Mouse (Mus musculus) left cerebral cortex, adult 2 months (tissue): Measurements from ENCODE around the gene Rab31. TPM values are rescaled to one million over a fixed set of nuclear protein-coding genes. Genes with fewer than 3 reads are reported as not detected.
A peak's percentile ranks its signal among the peaks of the same experiment; 100 is the strongest.

Experiments
- DNase-seq, 2 experiments: peaks; one replicate each; pipeline ENCODE4 v3.0.0; 2021 to 2022; ENCODE audit warnings: low spot score in 2 of 2, mixed read lengths in 1 of 2; ENCODE audit errors: extremely low spot score in 1 of 2
- H3K27ac ChIP-seq: fragments of 200-600 bp; 2 replicates; pipeline ENCODE4 v1.8.1; 2022
- H3K4me3 ChIP-seq: fragments of 200-600 bp; 2 replicates; pipeline ENCODE4 v1.8.1; 2022
- CTCF ChIP-seq: fragments of 200-600 bp; IDR thresholded peaks from 2 replicates; pipeline ENCODE4 v1.8.1; 2022; ENCODE audit warnings: antibody characterized with exemption, mild to moderate bottlenecking, moderate library complexity
- intact Hi-C: fragments of 180-260 bp; cut with DNase I; formaldehyde crosslinking; loops from one replicate; pipeline ENCODE4 v1.15.1; 2025
- total RNA-seq, 2 experiments: library from RNA; stranded (reverse); gene quantifications; 2 replicates each; pipeline ENCODE4 v1.2.3; 2021

Rab31 gene
- total RNA-seq, 2 experiments from 2014 or later, result 53.6 to 54.7 TPM

DNA sequence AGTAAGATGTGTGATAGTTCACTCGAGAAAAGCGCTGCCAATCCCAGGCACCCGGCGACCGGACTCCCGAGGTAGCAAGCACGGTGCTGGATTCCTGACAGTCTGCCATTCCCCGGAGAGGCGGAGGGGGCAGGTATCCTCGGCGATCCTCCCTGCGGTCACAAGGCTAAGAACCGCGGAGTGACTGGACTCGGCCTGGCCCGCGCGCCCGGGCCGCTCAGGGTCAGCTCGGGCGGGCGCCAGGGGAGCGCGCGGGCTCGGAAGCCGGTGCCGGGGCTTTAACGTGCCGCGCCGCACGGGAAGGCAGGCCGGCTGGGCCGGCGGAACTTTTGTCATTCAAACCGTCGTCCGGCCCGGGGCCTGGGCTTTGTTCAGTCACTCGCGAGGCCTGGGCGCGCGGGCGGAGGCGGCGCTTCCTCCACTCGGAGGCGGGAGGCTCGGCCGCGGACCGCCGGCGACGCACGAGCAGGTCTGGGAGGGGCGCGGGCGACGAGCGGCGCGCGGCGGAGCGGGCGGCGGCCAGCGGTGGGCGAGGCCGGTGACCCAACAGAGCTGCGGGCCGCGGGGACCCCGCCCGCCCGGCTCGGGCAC lies 10.1 kb upstream of the Rab31 start, which contains the start of gene Ppp4r1:
Gene Ppp4r1 (plus strand): TSS at position 23 of the 591 bp plus-strand sequence.
- intact Hi-C loops, result loop anchor here (2.0 kb wide), 1 partner anchor 168 kb away; no protein-coding TSS in a partner anchor
- Histone ChIP-seq H3K4me3 (peak within 1 kb of the TSS; percentile 87), H3K27ac (peak within 1 kb of the TSS; percentile 92)
- TF ChIP-seq CTCF, result peak; percentile 39
- peak; percentile 79 to 80 for DNase-seq

GRCm38 (mm10) chr17:65780970-65781369 lies 8.4 kb upstream of the Rab31 start:
- no peak for DNase-seq
- intact Hi-C loops, result no loop called here
- no peak overlapping the region for H3K4me3 ChIP-seq
- no peak overlapping the region for H3K27ac ChIP-seq
- no peak for TF ChIP-seq CTCF

DNA sequence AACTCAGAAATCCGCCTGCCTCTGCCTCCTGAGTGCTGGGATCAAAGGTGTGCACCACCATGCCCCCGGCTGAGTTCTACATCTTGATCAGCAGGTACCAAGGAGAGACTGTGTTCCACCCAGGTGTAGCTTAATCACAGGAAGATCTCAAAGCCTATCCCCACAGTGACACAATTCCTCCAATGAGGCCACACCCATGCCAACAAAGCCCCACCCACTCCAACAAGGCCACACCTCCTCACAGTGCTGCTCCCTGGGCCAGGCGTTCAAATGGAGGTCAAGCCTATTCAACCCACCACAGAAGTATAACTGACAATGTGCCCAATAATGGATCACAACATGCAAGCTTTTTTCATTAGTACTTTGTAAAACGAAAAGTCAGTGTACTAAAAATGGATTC lies 4.9 kb upstream of the Rab31 start:
- no peak for DNase-seq
- TF ChIP-seq CTCF, result no peak
- Histone ChIP-seq H3K4me3 (no peak overlapping the region), H3K27ac (no peak overlapping the region)
- intact Hi-C loops, result no loop called here

DNA sequence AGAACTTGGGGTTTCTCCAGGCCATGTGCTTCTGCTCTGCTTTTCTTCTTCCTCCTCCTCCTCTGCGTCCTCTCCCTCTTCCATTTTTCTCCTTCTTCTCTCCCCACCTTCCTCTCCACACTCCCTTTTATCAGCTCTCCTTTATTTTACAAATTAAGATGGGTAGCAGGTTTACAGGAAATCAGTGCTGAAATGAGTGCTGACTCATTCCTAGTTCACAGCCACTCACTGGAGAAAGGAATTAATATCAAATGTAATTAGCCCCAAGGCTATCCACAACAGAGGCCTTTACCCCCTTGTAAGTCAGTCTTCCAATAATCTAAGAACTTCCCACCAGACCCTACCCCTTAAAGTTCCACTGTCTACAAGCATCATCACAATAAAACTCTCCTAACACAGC lies 3.7 kb upstream of the Rab31 start:
- intact Hi-C loops, result no loop called here
- TF ChIP-seq CTCF, result no peak
- DNase-seq, result no peak
- H3K4me3 ChIP-seq, result no peak overlapping the region
- H3K27ac ChIP-seq, result no peak overlapping the region

DNA sequence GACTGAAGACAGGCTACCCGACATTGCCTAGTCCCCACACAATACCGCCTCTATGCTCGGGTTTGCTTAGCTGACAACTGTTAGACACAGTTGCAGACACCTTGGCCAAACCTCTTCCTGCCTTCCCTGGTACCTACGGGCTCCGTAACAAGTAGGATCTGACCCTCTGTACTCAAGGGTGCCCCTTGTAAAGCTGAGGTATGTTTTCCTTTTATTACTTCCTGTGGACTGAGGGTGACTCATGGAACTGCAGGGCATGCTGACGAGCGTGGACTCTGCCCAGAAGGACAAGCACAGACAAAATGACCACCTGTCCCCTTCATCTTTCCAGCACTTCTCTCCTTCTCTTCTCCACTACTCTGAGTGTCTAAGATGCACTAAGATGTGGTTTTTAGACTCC lies 1.9 kb upstream of the Rab31 start:
- no peak for DNase-seq
- intact Hi-C loops, result loop anchor here (5.0 kb wide), 1 partner anchor 67 kb away; no protein-coding TSS in a partner anchor
- TF ChIP-seq CTCF, result no peak
- Histone ChIP-seq H3K27ac (no peak overlapping the region), H3K4me3 (no peak overlapping the region)

GRCm38 (mm10) chr17:65773617-65774016 lies 1.1 kb upstream of the Rab31 start:
- peak; percentile 43 for TF ChIP-seq CTCF
- Histone ChIP-seq H3K27ac (no peak overlapping the region), H3K4me3 (no peak overlapping the region)
- no peak for DNase-seq
- intact Hi-C loops, result loop anchor here (5.0 kb wide), 1 partner anchor 66 kb away; no protein-coding TSS in a partner anchor

DNA sequence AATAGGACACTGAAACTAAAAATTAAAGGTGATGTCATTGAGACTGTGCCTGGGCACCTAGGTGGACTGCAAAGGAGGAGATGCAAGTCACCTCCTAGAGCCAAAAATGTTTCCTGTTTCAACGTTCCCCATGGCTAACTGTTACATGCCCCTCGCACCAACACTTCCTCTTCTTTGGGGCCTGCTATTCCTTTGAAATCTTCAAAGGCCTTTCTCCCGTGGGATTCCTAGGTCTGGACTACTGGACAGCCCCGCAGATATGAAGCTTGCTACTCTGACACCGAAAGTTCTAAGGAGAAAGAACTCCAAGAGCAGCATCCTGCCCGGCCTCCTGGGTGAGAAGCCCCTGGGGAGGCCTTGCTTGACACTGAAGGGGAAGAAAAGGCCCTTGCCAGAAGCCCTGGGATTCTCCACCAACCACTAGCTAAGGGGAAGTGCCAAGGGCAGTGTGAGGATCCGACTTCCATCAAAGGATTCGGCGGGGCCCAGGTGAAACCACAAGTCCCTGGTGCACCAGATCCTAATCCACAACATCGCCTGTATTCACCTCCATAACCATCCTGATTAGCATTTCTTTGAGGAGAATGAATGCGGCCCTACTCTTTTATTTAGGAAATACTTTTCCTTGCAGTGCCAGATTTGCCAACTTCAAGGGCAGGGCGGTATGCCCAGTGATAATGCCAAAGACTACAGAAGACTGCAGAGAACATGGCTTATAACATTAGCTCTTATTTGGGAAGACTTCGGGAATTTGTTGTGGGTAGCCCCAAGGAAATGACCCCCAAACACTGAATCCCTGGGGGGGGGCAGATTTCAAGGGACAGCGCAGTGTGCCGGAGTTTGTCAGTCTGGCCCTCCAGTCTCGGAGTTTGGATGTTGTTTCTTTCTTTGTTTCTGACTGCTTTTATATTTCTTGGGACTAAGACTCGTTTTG lies 1.3 kb downstream of the Rab31 start:
- intact Hi-C loops, result loop anchor here (2.0 to 5.0 kb wide), 2 partner anchors 42 to 64 kb away; no protein-coding TSS in a partner anchor
- Histone ChIP-seq H3K4me3 (peak overlapping the region; percentile 72), H3K27ac (peak overlapping the region; percentile 90)
- DNase-seq, result no peak
- no peak for TF ChIP-seq CTCF

DNA sequence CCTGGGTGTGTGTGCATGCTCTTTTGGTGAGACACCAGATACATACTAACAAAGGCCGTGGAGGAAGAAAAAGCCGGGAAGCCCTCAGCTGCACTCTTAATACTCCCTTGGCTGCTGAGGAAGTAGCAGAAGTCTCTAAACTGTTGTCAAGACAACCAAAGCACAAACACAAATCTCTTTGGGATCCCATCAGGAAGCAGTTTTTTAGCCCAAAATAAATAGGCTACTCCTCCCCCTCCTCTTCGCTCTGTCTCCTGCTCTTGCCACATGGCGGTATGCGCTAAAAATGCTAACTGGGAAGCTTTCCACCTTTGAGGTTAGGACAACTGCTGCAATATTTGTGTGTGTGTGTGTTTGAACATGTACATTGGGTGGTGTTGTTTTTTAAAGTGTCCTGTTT lies 4.1 kb downstream of the Rab31 start:
- H3K27ac ChIP-seq, result peak overlapping the region; percentile 70

GRCm38 (mm10) chr17:65763221-65763620 lies 9.3 kb downstream of the Rab31 start:
- no peak for TF ChIP-seq CTCF
- DNase-seq, result no peak
- Histone ChIP-seq H3K27ac (no peak overlapping the region), H3K4me3 (no peak overlapping the region)
- intact Hi-C loops, result no loop called here

More for the DNA sequence above, 4.1 kb downstream of the Rab31 start:
- TF ChIP-seq CTCF, result no peak
- intact Hi-C loops, result no loop called here
- DNase-seq, result peak; percentile 23 to 32
- 0 out of 2 replicates have a peak overlapping the region, but pooled peaks have one; percentile 6 for H3K4me3 ChIP-seq

- DNase-seq, result no peak
- no peak overlapping the region for H3K27ac ChIP-seq
- no peak overlapping the region for H3K4me3 ChIP-seq
- TF ChIP-seq CTCF, result no peak
- intact Hi-C loops, result no loop called here
These were observed 15.4 kb downstream of the Rab31 start for GRCm38 (mm10) chr17:65757150-65757549.

- DNase-seq, result no peak
- Histone ChIP-seq H3K27ac (no peak overlapping the region), H3K4me3 (no peak overlapping the region)
- no peak for TF ChIP-seq CTCF
- intact Hi-C loops, result no loop called here
These were observed 16.7 kb downstream of the Rab31 start for GRCm38 (mm10) chr17:65755857-65756256.

DNA sequence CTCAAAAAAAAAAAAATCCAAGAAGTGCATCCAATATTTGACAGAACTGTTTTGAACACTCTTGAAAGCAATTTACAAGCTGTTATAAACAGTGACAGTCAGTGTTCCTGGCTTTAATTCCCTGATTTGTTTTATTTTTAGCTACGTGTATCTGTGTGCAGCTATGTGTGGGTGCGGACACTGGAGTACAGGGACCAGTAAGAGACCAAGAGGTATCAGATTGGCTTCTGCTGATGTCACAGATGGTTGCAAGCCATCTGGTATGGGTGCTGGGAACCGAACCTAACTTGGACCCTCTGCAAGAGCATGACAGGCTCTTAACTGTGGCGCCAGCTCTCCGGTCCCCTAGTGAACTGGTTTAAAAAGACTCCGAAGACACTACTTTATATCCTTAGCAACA lies 19.4 kb downstream of the Rab31 start:
- DNase-seq, result no peak
- Histone ChIP-seq H3K4me3 (no peak overlapping the region), H3K27ac (no peak overlapping the region)
- TF ChIP-seq CTCF, result no peak
- intact Hi-C loops, result no loop called here
